Mouse (Mus musculus): ENCODE data around the gene Cfap157. TPM values are rescaled to one million over a fixed set of nuclear protein-coding genes. Genes with fewer than 3 reads are reported as not detected.

Cfap157 gene
- polyA plus RNA-seq, 1 experiment from 2014 or later = 0.39 TPM

DNA sequence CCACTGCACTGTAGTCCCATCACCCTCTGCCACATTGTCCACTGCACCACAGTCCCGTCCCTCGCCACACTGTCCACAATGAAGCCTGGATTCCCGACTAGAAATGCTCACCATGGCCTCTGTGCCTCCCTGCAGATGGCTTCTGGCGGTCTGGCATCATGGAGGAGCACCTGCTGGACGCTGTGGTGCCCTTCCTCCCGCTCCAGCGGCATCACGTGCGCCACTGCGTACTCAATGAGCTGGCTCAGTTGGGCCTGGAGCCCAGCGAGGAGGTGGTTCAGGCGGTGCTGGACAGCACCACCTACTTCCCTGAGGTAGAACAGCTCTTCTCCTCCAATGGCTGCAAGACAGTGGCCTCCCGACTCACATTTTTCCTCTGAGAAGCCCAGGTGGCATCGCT is 22.9 kb downstream of the Cfap157 start:
- ATAC-seq (ENCODE audit: low FRiP score, low TSS enrichment) = no peak
- Histone ChIP-seq H3K36me3 (ENCODE audit: control insufficient read depth, insufficient read depth, low read length) (peaks cover 29% of the 10 kb centered on the region), H3K4me1 (ENCODE audit: control insufficient read depth, insufficient read depth, low read length) (no peaks in the 10 kb centered on the region), H3K27me3 (ENCODE audit: control insufficient read depth, insufficient read depth, low read length) (no peaks in the 10 kb centered on the region), H3K9ac (ENCODE audit: low read depth, low read length) (no peak overlapping the region), H3K9me3 (ENCODE audit: control insufficient read depth, low read length) (no peaks in the 10 kb centered on the region), H3K4me3 (ENCODE audit: low read length) (no peak overlapping the region), H3K4me2 (replicated peaks; ENCODE audit: low read depth, low read length) (no peak overlapping the region), H3K27ac (ENCODE audit: low read depth, low read length) (no peak overlapping the region)
- 89% methylated on average over 14 of the region's 14 CpGs for WGBS

DNA sequence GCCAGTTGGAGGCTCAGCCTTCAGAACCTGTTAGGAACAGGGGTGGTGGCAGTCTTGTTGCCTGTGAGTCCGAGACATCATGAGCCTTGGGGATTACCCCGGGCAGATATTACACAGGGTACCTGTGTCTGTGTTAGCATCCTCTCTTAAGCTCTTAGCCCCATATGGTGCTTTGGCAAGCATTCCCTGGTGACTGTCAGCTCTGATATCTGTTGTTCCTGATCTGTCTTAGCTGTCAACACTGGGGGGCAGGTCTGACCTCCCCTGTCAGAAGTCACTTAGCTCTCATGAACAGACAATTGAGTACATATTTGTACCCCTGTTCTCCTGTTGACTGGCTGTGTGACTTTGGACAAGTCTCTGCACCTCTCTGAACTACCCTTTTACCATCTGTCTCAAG is 25.2 kb downstream of the Cfap157 start:
- no peaks in the 10 kb centered on the region for H3K9me3 ChIP-seq (ENCODE audit: control insufficient read depth, low read length)
- H3K4me3 ChIP-seq (ENCODE audit: low read length) = no peak overlapping the region
- no peaks in the 10 kb centered on the region for H3K27me3 ChIP-seq (ENCODE audit: control insufficient read depth, insufficient read depth, low read length)
- H3K4me1 ChIP-seq (ENCODE audit: control insufficient read depth, insufficient read depth, low read length) = no peaks in the 10 kb centered on the region
- WGBS = 95% methylated on average over 2 of the region's 2 CpGs
- ATAC-seq (ENCODE audit: low FRiP score, low TSS enrichment) = no peak
- H3K36me3 ChIP-seq (ENCODE audit: control insufficient read depth, insufficient read depth, low read length) = peaks cover 37% of the 10 kb centered on the region
- H3K27ac ChIP-seq (ENCODE audit: low read depth, low read length) = no peak overlapping the region
- no peak overlapping the region for H3K9ac ChIP-seq (ENCODE audit: low read depth, low read length)
- H3K4me2 ChIP-seq (replicated peaks; ENCODE audit: low read depth, low read length) = no peak overlapping the region

DNA sequence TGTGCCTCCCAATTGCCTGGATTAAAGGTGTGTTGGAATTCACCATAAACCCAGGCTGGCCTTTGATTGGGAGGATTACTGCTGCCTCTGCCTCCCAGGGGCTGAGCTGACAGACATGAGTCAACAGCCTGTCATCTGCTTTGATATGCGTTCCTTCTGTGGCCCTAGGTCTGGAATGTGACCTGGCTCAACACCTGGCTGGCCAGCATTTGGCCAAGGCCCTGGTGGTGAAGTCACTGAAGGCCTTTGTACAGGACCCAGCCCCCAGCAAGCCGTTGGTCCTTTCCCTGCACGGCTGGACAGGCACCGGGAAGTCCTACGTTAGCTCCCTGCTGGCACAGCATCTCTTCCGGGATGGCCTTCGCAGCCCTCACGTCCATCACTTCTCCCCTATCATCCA is 25.7 kb downstream of the Cfap157 start:
- Histone ChIP-seq H3K4me1 (ENCODE audit: control insufficient read depth, insufficient read depth, low read length) (no peaks in the 10 kb centered on the region), H3K36me3 (ENCODE audit: control insufficient read depth, insufficient read depth, low read length) (peaks cover 38% of the 10 kb centered on the region), H3K27ac (ENCODE audit: low read depth, low read length) (no peak overlapping the region), H3K4me2 (replicated peaks; ENCODE audit: low read depth, low read length) (no peak overlapping the region), H3K27me3 (ENCODE audit: control insufficient read depth, insufficient read depth, low read length) (no peaks in the 10 kb centered on the region), H3K4me3 (ENCODE audit: low read length) (no peak overlapping the region), H3K9ac (ENCODE audit: low read depth, low read length) (no peak overlapping the region), H3K9me3 (ENCODE audit: control insufficient read depth, low read length) (no peaks in the 10 kb centered on the region)
- ATAC-seq (ENCODE audit: low FRiP score, low TSS enrichment) = no peak
- WGBS = 64% methylated on average over 8 of the region's 8 CpGs

DNA sequence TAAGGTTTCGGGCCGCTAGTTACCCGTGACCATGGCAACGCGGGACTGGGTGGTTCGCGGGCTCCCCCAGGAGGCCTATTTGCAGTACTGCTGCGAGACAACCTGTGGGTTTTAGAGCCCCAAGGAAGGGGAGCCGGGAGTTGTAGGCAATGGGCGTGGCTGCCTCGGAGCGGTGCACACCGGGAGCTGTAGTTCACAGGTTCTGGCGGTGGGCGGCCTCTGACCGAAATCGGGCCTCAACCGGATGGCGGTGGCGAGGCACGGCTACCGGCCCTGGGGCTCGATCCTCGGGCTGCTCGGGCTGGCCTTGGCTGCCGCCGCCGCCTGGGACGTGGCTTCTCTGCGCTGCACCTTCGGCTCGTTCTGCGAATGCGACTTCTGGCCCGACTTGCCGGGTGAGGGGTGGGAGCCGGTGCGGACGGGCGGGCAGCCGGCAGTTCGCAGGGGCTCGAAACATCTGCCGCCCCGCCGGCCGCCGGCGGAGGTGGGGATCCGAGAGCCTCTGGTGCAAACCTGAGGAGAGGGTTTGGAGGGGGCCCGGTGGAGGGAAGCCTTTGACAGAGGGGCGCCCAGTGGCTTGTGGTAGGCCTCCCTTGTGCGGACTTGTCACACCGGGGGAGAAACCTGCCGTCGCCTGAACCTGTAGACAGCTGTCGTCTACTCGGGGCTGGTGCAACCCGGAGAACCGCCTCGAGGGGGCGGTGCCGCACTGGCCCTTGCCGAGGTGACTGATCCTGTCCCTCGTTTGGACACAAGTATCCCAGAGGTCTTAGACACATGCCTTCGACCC is 27.0 kb downstream of the Cfap157 start, which contains the start of gene Tor2a:
Gene Tor2a (plus strand): TSS at position 179 of the 790 bp plus-strand sequence.
- ATAC-seq (ENCODE audit: low FRiP score, low TSS enrichment) = peak; percentile 94
- H3K4me1 ChIP-seq (ENCODE audit: control insufficient read depth, insufficient read depth, low read length) = no peaks in the 10 kb centered on the region
- peaks cover 39% of the 10 kb centered on the region for H3K36me3 ChIP-seq (ENCODE audit: control insufficient read depth, insufficient read depth, low read length)
- under 1% methylated on average over 60 of the region's 66 CpGs for WGBS
- no peaks in the 10 kb centered on the region for H3K27me3 ChIP-seq (ENCODE audit: control insufficient read depth, insufficient read depth, low read length)
- no peaks in the 10 kb centered on the region for H3K9me3 ChIP-seq (ENCODE audit: control insufficient read depth, low read length)
- peak within 1 kb of the TSS; percentile 77 for H3K9ac ChIP-seq (ENCODE audit: low read depth, low read length)
- H3K4me2 ChIP-seq (replicated peaks; ENCODE audit: low read depth, low read length) = peak within 1 kb of the TSS; percentile 51
- H3K4me3 ChIP-seq (ENCODE audit: low read length) = peak within 1 kb of the TSS; percentile 54
- H3K27ac ChIP-seq (ENCODE audit: low read depth, low read length) = peak within 1 kb of the TSS; percentile 74

DNA sequence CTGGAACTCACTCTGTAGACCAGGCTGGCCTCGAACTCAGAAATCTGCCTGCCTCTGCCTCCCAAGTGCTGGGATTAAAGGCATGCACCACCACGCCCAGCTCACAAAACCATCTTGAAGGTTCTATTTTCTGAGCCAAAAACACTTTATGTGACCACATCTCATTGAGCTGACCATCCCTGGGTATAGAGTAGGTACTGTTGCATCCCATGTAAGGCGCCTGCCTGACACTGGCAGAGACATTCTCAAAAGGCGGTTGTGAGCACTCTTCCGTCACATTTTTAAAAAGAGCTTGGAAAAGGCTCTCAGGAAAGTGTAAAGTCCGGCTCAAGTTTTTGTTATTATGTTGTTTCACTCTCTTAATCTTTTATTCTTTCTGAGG is 27.6 kb downstream of the Cfap157 start:
- Histone ChIP-seq H3K36me3 (ENCODE audit: control insufficient read depth, insufficient read depth, low read length) (peaks cover 37% of the 10 kb centered on the region), H3K27ac (ENCODE audit: low read depth, low read length) (no peak overlapping the region), H3K4me1 (ENCODE audit: control insufficient read depth, insufficient read depth, low read length) (no peaks in the 10 kb centered on the region), H3K9ac (ENCODE audit: low read depth, low read length) (no peak overlapping the region), H3K4me3 (ENCODE audit: low read length) (no peak overlapping the region), H3K27me3 (ENCODE audit: control insufficient read depth, insufficient read depth, low read length) (no peaks in the 10 kb centered on the region), H3K4me2 (replicated peaks; ENCODE audit: low read depth, low read length) (no peak overlapping the region), H3K9me3 (ENCODE audit: control insufficient read depth, low read length) (no peaks in the 10 kb centered on the region)
- 33% methylated on average over 6 of the region's 6 CpGs for WGBS
- ATAC-seq (ENCODE audit: low FRiP score, low TSS enrichment) = peak; percentile 26; the same call in 1 of the 2 replicates

DNA sequence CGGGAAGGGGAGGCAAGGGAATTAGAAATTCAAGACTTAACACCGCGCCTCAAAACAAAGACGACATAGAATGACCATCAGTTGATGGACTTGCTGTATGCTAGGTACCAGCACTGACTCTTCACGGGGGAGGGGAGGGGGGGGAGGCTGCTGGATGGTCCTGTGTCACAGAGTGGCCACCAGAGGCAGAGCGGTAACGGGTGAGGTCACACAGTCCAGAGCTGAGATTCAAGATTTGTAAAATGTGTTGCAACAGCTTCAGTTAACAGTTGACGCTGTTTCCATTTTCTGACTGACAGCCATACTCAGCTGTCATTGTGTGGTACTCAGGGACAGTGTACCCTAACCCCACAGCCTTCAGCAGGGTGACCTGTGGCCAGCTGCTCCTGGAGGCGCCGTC is 32.0 kb downstream of the Cfap157 start:
- Histone ChIP-seq H3K9me3 (ENCODE audit: control insufficient read depth, low read length) (no peaks in the 10 kb centered on the region), H3K27me3 (ENCODE audit: control insufficient read depth, insufficient read depth, low read length) (no peaks in the 10 kb centered on the region), H3K4me3 (ENCODE audit: low read length) (no peak overlapping the region), H3K4me1 (ENCODE audit: control insufficient read depth, insufficient read depth, low read length) (no peaks in the 10 kb centered on the region), H3K27ac (ENCODE audit: low read depth, low read length) (no peak overlapping the region), H3K36me3 (ENCODE audit: control insufficient read depth, insufficient read depth, low read length) (peaks cover 30% of the 10 kb centered on the region), H3K9ac (ENCODE audit: low read depth, low read length) (peak overlapping the region; percentile 37; the same call in 1 of the 2 replicates), H3K4me2 (replicated peaks; ENCODE audit: low read depth, low read length) (0 out of 2 replicates have a peak overlapping the region, but pooled peaks have one; percentile 51)
- WGBS = 70% methylated on average over 10 of the region's 10 CpGs
- no peak for ATAC-seq (ENCODE audit: low FRiP score, low TSS enrichment)

DNA sequence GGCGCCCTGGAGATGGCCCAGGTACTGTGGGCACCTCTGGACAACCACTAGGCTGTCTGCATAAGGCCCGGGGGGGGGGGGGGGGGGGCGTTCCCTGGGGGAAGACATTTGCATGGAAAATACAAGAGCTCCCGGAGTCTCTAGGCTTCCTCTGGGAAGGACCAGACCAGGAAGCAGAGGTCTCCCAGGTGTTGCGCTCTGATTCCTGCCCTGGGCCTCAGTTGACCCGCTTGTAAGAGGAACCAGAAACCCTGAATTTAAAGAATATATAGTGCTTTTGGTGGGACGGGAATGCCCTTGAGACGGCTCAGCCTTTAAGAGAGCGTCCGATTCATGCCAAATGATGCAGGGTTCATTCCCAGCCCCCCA is 32.6 kb downstream of the Cfap157 start:
- peak; percentile 6; the same call in 1 of the 2 replicates for ATAC-seq (ENCODE audit: low FRiP score, low TSS enrichment)
- Histone ChIP-seq H3K27me3 (ENCODE audit: control insufficient read depth, insufficient read depth, low read length) (no peaks in the 10 kb centered on the region), H3K4me1 (ENCODE audit: control insufficient read depth, insufficient read depth, low read length) (no peaks in the 10 kb centered on the region), H3K36me3 (ENCODE audit: control insufficient read depth, insufficient read depth, low read length) (peaks cover 32% of the 10 kb centered on the region), H3K9ac (ENCODE audit: low read depth, low read length) (peak overlapping the region; percentile 37; the same call in 1 of the 2 replicates), H3K9me3 (ENCODE audit: control insufficient read depth, low read length) (no peaks in the 10 kb centered on the region), H3K4me3 (ENCODE audit: low read length) (peak overlapping the region; percentile 32), H3K4me2 (replicated peaks; ENCODE audit: low read depth, low read length) (peak overlapping the region; percentile 51), H3K27ac (ENCODE audit: low read depth, low read length) (no peak overlapping the region)
- 21% methylated on average over 10 of the region's 10 CpGs for WGBS

DNA sequence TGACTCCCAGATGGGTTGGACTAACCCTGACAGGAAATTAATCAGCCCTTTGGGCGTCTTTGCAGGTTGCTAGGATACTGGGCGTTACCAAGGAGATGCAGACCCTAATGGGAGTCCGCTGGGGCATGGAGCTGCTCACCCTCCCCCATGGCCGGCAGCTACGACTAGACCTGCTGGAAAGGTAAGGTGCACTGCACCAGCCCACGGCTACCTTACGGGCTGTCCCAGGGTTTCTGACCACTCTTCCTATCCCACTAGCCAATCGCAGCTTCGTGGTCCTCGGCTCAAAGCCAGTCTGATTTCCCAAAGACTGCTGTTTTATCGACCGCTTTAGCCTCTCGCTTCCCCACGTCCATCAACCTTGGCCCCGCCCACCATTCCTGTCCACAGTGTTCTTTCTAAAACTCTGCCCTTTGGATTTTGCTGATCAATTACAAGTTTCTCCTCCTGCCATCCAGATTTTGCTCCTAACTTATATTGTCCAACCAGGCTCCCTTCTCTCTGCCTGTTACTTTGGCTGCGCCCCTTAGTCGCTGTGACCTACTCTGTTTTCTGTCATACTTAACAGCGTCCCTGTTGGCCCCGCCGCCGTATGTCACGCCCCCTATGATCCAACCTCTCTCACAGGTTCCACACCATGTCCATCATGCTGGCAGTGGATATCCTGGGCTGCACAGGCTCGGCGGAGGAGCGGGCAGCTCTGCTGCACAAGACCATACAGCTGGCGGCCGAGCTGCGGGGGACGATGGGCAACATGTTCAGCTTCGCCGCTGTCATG is 33.2 kb downstream of the Cfap157 start:
- ATAC-seq (ENCODE audit: low FRiP score, low TSS enrichment) = peak; percentile 87
- no peaks in the 10 kb centered on the region for H3K4me1 ChIP-seq (ENCODE audit: control insufficient read depth, insufficient read depth, low read length)
- H3K9me3 ChIP-seq (ENCODE audit: control insufficient read depth, low read length) = no peaks in the 10 kb centered on the region
- H3K27ac ChIP-seq (ENCODE audit: low read depth, low read length) = 0 out of 2 replicates have a peak overlapping the region, but pooled peaks have one; percentile 19
- H3K9ac ChIP-seq (ENCODE audit: low read depth, low read length) = peak overlapping the region; percentile 37
- 6% methylated on average over 31 of the region's 31 CpGs for WGBS
- peak overlapping the region; percentile 51 for H3K4me2 ChIP-seq (replicated peaks; ENCODE audit: low read depth, low read length)
- peaks cover 38% of the 10 kb centered on the region for H3K36me3 ChIP-seq (ENCODE audit: control insufficient read depth, insufficient read depth, low read length)
- no peaks in the 10 kb centered on the region for H3K27me3 ChIP-seq (ENCODE audit: control insufficient read depth, insufficient read depth, low read length)
- peak overlapping the region; percentile 32 for H3K4me3 ChIP-seq (ENCODE audit: low read length)

DNA sequence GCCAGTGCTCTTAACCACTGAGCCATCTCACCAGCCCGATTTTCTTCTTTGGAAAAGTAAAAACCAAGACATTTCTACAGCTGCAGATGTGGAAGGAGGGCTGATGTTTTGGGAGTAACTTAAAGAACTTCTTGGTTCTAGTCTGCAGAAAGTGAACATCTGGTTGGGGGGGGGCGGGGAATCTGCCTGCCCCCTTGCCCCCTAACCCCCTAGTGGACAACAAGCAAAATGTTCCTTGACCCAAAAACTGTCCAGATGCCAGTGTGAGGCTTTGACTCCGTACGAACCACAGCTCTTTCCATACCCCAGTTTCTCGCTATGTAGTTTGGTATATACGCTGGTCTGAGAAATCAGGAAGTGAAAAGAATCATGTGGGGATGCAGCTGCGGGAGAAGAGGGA is 34.0 kb downstream of the Cfap157 start:
- Histone ChIP-seq H3K4me3 (ENCODE audit: low read length) (no peak overlapping the region), H3K27me3 (ENCODE audit: control insufficient read depth, insufficient read depth, low read length) (no peaks in the 10 kb centered on the region), H3K4me2 (replicated peaks; ENCODE audit: low read depth, low read length) (no peak overlapping the region), H3K9ac (ENCODE audit: low read depth, low read length) (no peak overlapping the region), H3K9me3 (ENCODE audit: control insufficient read depth, low read length) (no peaks in the 10 kb centered on the region), H3K27ac (ENCODE audit: low read depth, low read length) (no peak overlapping the region), H3K36me3 (ENCODE audit: control insufficient read depth, insufficient read depth, low read length) (peaks cover 43% of the 10 kb centered on the region), H3K4me1 (ENCODE audit: control insufficient read depth, insufficient read depth, low read length) (no peaks in the 10 kb centered on the region)
- WGBS = 82% methylated on average over 7 of the region's 7 CpGs
- no peak for ATAC-seq (ENCODE audit: low FRiP score, low TSS enrichment)

Data from kidney, embryonic 14.5 days (tissue).